Mouse (Mus musculus): Measurements from ENCODE around the gene Paxbp1.
A peak's percentile ranks its signal among the peaks of the same experiment; 100 is the strongest.

The Paxbp1 gene

DNA sequence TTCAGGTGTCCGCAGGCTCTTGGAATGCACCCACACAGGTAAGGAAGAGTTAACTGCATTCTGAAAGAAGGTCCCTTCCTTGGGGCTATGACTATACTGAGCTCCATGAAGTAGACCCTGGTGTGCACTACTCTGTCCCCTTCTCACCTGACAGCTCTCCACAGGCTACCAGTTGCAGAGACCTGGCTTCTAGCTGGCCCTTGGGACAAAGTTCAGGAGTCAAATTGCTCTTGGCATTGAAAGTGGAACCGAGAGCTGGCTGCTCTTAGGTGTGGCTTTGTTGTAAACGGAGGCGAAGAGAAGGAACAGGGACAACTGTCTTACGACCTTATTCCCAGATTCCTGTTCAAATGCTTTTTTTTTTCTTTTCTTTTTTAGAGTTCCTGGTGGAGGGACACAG is 10.8 kb upstream of the Paxbp1 start:
- DNase-seq (ENCODE audit: low spot score in 2 of 2) = no peak

DNA sequence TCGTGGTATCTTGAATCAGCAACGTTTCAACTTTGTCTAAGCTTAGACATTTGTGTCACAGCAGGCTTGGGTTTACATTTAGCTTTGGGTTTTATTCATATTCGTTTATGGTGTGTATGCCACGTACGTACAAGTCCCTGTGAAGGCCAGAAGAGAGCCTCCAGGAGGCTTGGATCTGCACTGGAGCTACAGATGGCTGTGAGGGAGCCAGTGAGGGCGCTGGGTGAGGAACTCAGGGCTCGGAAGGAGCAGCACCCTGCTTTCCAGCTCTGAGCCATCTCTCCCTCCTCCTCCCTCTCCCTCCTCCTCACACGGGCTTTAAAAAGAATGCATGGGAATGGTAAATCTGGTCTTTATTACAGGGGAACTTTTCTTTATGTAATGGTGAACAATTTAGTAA is 9.3 kb upstream of the Paxbp1 start:
- DNase-seq (ENCODE audit: low spot score in 2 of 2) = no peak

DNA sequence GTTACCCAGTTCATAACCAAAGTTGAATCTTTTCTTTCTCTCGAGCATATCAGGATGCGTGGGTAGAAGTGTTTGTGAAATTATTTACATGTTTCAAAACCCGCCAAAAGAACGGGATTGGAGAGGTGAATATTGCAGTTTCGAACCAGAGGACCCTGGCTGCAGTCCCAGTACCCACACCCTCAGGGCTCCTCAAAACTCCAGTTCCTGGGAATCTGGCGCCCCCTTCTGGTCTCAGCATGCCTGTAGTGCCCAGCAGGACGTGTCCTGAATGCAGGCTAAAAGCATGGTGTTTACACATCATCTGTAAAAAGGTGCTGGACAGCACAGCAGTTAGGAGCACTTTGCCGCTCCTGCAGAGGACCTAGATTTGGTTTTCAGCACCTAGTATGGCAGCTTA is 1.2 kb upstream of the Paxbp1 start:
- DNase-seq (ENCODE audit: low spot score in 2 of 2) = peak; percentile 29 to 47

DNA sequence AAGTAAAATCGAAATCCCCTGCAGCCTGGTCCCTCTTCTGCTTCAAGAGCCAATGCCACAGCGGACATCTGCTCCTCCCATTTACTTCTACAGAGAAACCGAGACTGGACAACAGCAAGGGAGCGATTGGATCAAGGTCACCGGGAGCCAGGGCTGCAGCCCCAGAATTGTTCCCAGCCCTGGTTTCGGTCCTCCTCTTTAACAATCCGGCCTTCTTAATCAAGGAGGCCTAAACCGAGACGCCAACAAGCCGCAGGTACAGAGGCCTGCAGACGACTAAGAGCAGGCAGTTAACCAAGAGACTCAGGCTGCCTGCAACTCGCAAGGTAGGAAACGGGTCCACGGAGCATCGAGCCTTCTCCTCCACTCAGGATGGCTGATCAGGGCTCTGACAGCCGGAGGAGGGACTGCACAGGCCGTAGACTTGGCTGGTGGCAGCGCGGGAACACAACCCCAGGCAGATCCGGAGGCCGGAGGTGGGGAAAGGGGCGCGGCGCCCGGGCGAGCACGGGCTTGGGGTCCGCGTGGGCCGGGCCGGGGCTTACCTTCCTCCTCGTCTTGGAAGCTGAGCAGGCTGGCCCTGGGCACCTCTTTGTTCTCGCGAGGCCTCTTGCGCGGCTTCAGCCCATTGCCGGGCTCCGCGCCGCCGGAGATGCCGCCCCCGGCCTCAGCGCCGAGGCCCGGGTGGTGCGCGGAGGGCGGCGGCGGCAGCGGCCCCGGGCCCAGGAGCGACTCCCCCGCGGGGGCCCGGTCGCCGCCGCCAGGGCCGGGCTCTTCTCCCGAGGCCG is 688 bp downstream of the Paxbp1 start:
- DNase-seq (ENCODE audit: low spot score in 2 of 2) = peak; percentile 18 to 47

DNA sequence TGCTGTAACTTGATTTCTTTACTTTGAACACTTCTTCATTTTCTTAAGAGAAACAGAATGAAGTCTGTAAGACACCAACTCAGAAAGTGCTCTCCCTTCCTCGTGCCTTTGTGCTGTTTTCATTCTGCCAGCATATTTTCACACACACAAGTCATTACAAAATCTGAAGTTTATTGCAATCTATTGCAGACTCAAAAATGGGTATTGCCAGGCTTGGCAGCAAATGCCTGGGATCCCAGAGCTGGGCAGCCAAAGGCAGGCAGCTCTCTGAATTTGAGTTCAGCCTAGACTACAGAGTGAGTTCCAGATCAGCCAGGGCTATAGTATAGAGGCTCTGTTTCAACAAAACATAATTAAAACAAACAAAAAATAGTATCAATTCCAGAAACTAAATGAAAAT is 1.7 kb downstream of the Paxbp1 start:
- DNase-seq (ENCODE audit: low spot score in 2 of 2) = no peak

DNA sequence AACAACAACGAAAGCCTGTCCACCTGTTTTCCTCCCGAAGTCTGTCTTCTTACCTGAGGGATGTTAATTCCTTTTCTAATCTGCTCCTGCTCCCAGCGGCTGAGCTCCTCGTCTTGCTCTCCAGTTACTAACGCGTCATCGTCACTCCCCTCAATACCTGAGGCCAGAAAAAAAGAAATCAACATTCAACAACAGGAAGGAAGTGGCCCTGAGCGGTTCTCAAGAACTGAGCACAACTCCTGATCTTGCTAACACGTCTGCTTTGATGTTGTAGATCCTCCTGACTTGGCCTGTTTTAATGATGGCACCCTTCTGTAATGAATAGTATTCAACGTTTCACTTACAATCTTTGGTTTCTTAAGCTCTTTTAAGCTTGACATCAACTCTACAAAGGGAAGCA is 8.5 kb downstream of the Paxbp1 start:
- no peak for DNase-seq (ENCODE audit: low spot score in 2 of 2)

GRCm38 (mm10) chr16:91030751-91031150 is 13.6 kb downstream of the Paxbp1 start:
- DNase-seq (ENCODE audit: low spot score in 2 of 2) = no peak

- no peak for DNase-seq (ENCODE audit: low spot score in 2 of 2)
These were observed 14.4 kb downstream of the Paxbp1 start for GRCm38 (mm10) chr16:91029901-91030300.

- DNase-seq (ENCODE audit: low spot score in 2 of 2) = no peak
These were observed 15.1 kb downstream of the Paxbp1 start for GRCm38 (mm10) chr16:91029161-91029743.

GRCm38 (mm10) chr16:91026290-91026689 is 18.1 kb downstream of the Paxbp1 start:
- DNase-seq (ENCODE audit: low spot score in 2 of 2) = no peak

- no peak for DNase-seq (ENCODE audit: low spot score in 2 of 2)
These were observed 21.0 kb downstream of the Paxbp1 start for GRCm38 (mm10) chr16:91023384-91023783.

GRCm38 (mm10) chr16:91020842-91021483 is 23.4 kb downstream of the Paxbp1 start:
- DNase-seq (ENCODE audit: low spot score in 2 of 2) = no peak

- no peak for DNase-seq (ENCODE audit: low spot score in 2 of 2)
These were observed 24.9 kb downstream of the Paxbp1 start for GRCm38 (mm10) chr16:91019476-91019875.

DNA sequence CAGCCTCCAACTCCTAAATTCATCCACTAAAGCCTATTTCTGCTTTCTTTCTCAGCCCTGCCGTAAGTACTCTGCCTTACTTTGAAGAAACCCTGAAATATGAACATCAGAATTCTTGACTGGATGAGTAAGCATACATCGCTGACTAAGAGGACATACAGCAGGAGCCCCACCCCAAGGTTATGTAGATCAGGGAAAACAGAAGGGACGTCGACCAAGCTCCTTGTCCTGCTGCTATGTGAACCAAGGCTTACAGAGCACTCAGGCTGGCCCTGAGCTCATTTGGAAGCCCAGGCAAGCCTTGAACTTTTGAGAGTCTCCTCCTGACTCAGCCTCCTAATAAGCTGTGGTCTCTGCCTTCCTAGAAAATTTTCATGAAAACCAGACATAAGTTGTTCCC is 28.6 kb downstream of the Paxbp1 start:
- no peak for DNase-seq (ENCODE audit: low spot score in 2 of 2)

- no peak for DNase-seq (ENCODE audit: low spot score in 2 of 2)
These were observed 32.5 kb downstream of the Paxbp1 start for GRCm38 (mm10) chr16:91011847-91012246.

GRCm38 (mm10) chr16:91011021-91011683 is 33.2 kb downstream of the Paxbp1 start, which contains the start of gene Synj1:
Gene Synj1 (minus strand): TSS chr16:91011308.
- DNase-seq (ENCODE audit: low spot score in 2 of 2) = peak; percentile 80 to 85

GRCm38 (mm10) chr16:91010581-91011020 is 33.7 kb downstream of the Paxbp1 start:
- no peak for DNase-seq (ENCODE audit: low spot score in 2 of 2)

DNA sequence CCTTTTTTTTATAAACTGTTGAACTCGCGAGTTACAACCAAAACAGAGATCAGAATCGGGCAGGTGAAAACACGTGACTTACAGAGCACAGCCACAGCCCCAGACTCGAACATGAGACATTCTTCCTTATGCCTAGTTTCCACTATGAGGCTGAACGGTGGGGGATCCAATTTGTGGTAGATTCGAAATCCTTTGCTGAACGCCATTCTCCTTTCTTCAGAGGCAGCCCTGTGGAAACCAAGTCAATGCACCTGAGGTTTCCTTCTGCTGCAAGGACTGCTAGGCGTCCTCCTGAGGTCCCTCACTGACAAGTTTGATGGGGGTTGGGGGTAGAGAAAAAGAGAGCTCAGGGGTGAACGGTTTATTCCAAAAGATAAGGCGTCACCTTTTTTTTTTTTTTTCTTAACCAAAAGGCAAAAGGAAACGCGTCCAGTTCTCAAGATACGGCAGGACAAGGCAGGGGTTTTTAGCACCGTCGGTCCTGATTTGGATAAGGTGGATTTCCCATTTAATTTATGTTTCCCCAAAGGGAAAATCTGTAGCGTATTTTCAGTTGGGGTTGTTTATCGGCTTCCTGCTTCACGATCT is 34.3 kb downstream of the Paxbp1 start:
- DNase-seq (ENCODE audit: low spot score in 2 of 2) = no peak

- DNase-seq (ENCODE audit: low spot score in 2 of 2) = no peak
These were observed 39.3 kb downstream of the Paxbp1 start for GRCm38 (mm10) chr16:91004915-91005538.

DNA sequence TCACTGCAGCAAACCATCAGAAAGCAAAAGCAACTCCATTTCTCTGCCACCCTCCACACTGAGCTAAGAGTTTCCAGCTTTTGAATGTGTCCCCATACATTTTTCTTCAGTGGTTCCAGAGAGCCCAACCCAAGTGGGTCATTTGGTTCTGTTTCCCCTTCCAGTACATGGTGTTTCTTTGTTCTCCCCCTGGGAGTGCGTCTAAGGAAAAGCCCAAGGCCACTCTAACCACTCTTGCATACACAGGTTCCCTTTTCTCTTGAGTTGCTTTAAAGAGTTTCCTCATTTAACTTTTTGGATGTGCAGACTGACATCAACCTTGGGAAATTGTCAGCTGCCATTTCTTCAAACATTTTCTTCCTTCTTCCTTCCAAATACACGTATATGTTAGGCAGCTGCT is 43.2 kb downstream of the Paxbp1 start:
- DNase-seq (ENCODE audit: low spot score in 2 of 2) = no peak

- DNase-seq (ENCODE audit: low spot score in 2 of 2) = no peak
These were observed 44.5 kb downstream of the Paxbp1 start for GRCm38 (mm10) chr16:90999827-91000226.

Data from spleen, postnatal 14 days (tissue).